Mouse (Mus musculus): ENCODE results near the gene Fignl1. TPM values are rescaled to one million over a fixed set of nuclear protein-coding genes. Genes with fewer than 3 reads are reported as not detected.
A peak's percentile ranks its signal among the peaks of the same experiment; 100 is the strongest.

Gene Fignl1
- polyA plus RNA-seq, 1 experiment from 2014 or later: 52.6 TPM

- Histone ChIP-seq H3K4me1 (ENCODE audit: control insufficient read depth, insufficient read depth, low read length) (peaks cover 55% of the 10 kb centered on the region), H3K4me2 (replicated peaks; ENCODE audit: low read depth, low read length) (no peak overlapping the region), H3K9me3 (ENCODE audit: control insufficient read depth, low read depth, low read length) (no peaks in the 10 kb centered on the region), H3K36me3 (ENCODE audit: control insufficient read depth, insufficient read depth, low read length) (no peaks in the 10 kb centered on the region), H3K9ac (replicated peaks; ENCODE audit: low read depth, low read length) (0 out of 2 replicates have a peak overlapping the region, but pooled peaks have one; percentile 14), H3K4me3 (ENCODE audit: low read depth, low read length) (no peak overlapping the region), H3K27ac (ENCODE audit: low read length) (peak overlapping the region; percentile 92), H3K27me3 (ENCODE audit: control insufficient read depth, insufficient read depth, low read length) (no peaks in the 10 kb centered on the region)
- no peak for ATAC-seq (ENCODE audit: insufficient number of reproducible peaks, insufficient read depth, low FRiP score, low read depth)
- WGBS: 15% methylated on average over 12 of the region's 12 CpGs
Measured at GRCm38 (mm10) chr11:11830884-11831495, 22.2 kb upstream of the Fignl1 start.

- H3K27me3 ChIP-seq (ENCODE audit: control insufficient read depth, insufficient read depth, low read length): no peaks in the 10 kb centered on the region
- peak overlapping the region; percentile 19; the same call in 1 of the 2 replicates for H3K4me2 ChIP-seq (replicated peaks; ENCODE audit: low read depth, low read length)
- no peaks in the 10 kb centered on the region for H3K36me3 ChIP-seq (ENCODE audit: control insufficient read depth, insufficient read depth, low read length)
- WGBS: 19% methylated on average over 11 of the region's 11 CpGs
- H3K27ac ChIP-seq (ENCODE audit: low read length): peak overlapping the region; percentile 92
- peak; percentile 86 for ATAC-seq (ENCODE audit: insufficient number of reproducible peaks, insufficient read depth, low FRiP score, low read depth)
- no peak overlapping the region for H3K4me3 ChIP-seq (ENCODE audit: low read depth, low read length)
- no peaks in the 10 kb centered on the region for H3K9me3 ChIP-seq (ENCODE audit: control insufficient read depth, low read depth, low read length)
- no peak overlapping the region for H3K9ac ChIP-seq (replicated peaks; ENCODE audit: low read depth, low read length)
- H3K4me1 ChIP-seq (ENCODE audit: control insufficient read depth, insufficient read depth, low read length): peaks cover 52% of the 10 kb centered on the region
Measured at GRCm38 (mm10) chr11:11829161-11830000, 20.6 kb upstream of the Fignl1 start.

GRCm38 (mm10) chr11:11828761-11829160, 20.0 kb upstream of the Fignl1 start:
- WGBS: 16% methylated on average over 6 of the region's 6 CpGs
- H3K4me3 ChIP-seq (ENCODE audit: low read depth, low read length): no peak overlapping the region
- no peak overlapping the region for H3K9ac ChIP-seq (replicated peaks; ENCODE audit: low read depth, low read length)
- H3K36me3 ChIP-seq (ENCODE audit: control insufficient read depth, insufficient read depth, low read length): no peaks in the 10 kb centered on the region
- no peaks in the 10 kb centered on the region for H3K27me3 ChIP-seq (ENCODE audit: control insufficient read depth, insufficient read depth, low read length)
- peaks cover 58% of the 10 kb centered on the region for H3K4me1 ChIP-seq (ENCODE audit: control insufficient read depth, insufficient read depth, low read length)
- peak overlapping the region; percentile 19; the same call in 1 of the 2 replicates for H3K4me2 ChIP-seq (replicated peaks; ENCODE audit: low read depth, low read length)
- peak overlapping the region; percentile 92 for H3K27ac ChIP-seq (ENCODE audit: low read length)
- no peaks in the 10 kb centered on the region for H3K9me3 ChIP-seq (ENCODE audit: control insufficient read depth, low read depth, low read length)
- ATAC-seq (ENCODE audit: insufficient number of reproducible peaks, insufficient read depth, low FRiP score, low read depth): peak; percentile 54; the same call in 1 of the 2 replicates

- H3K4me3 ChIP-seq (ENCODE audit: low read depth, low read length): no peak overlapping the region
- H3K27ac ChIP-seq (ENCODE audit: low read length): peak overlapping the region; percentile 92; the same call in 1 of the 2 replicates
- no peaks in the 10 kb centered on the region for H3K36me3 ChIP-seq (ENCODE audit: control insufficient read depth, insufficient read depth, low read length)
- no peaks in the 10 kb centered on the region for H3K27me3 ChIP-seq (ENCODE audit: control insufficient read depth, insufficient read depth, low read length)
- no peak overlapping the region for H3K4me2 ChIP-seq (replicated peaks; ENCODE audit: low read depth, low read length)
- H3K9me3 ChIP-seq (ENCODE audit: control insufficient read depth, low read depth, low read length): no peaks in the 10 kb centered on the region
- no peak overlapping the region for H3K9ac ChIP-seq (replicated peaks; ENCODE audit: low read depth, low read length)
- ATAC-seq (ENCODE audit: insufficient number of reproducible peaks, insufficient read depth, low FRiP score, low read depth): peak; percentile 18; the same call in 1 of the 2 replicates
- peaks cover 57% of the 10 kb centered on the region for H3K4me1 ChIP-seq (ENCODE audit: control insufficient read depth, insufficient read depth, low read length)
- 37% methylated on average over 5 of the region's 5 CpGs for WGBS
Measured at GRCm38 (mm10) chr11:11828251-11828650, 19.5 kb upstream of the Fignl1 start.

DNA sequence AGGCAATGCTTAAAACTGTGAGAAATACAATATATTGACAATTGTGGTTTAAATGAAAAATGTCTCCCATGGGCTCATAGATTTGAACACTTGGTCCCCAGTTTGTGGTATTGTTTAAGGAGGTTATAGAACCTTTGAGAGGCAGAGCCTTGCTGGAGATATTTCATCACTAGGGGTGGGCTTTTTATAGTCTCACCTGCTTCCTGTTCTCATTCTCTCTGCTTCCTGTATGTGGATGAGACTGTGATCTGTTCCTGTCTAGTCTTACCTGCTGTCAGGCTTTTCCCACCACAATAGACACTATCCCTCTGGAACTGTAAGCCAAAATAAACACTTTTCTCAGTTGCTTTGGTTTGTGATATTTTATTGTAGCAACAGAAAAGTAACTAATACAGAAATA, 17.7 kb upstream of the Fignl1 start:
- Histone ChIP-seq H3K36me3 (ENCODE audit: control insufficient read depth, insufficient read depth, low read length) (no peaks in the 10 kb centered on the region), H3K27me3 (ENCODE audit: control insufficient read depth, insufficient read depth, low read length) (no peaks in the 10 kb centered on the region), H3K4me1 (ENCODE audit: control insufficient read depth, insufficient read depth, low read length) (peaks cover 58% of the 10 kb centered on the region), H3K9me3 (ENCODE audit: control insufficient read depth, low read depth, low read length) (no peaks in the 10 kb centered on the region), H3K27ac (ENCODE audit: low read length) (no peak overlapping the region), H3K4me2 (replicated peaks; ENCODE audit: low read depth, low read length) (no peak overlapping the region), H3K4me3 (ENCODE audit: low read depth, low read length) (no peak overlapping the region), H3K9ac (replicated peaks; ENCODE audit: low read depth, low read length) (no peak overlapping the region)
- no peak for ATAC-seq (ENCODE audit: insufficient number of reproducible peaks, insufficient read depth, low FRiP score, low read depth)

DNA sequence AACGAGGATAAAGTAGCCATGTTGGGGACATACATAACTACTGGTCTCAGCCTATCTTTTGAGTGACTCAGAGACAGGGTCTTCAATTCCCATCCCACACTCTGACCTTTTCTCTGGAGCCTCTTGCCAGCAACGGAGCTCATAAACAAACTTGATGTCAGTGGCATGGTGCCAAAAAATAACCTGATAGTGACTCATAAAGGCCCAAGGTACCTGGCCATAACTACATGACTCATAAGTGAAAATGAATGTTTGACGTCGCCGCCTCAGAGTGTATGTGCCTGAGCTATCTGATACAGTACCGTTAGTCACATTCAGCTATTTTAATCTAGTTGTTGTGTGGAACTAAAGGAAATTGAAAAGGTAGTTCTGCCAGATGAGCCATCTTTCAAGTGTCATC, 16.9 kb upstream of the Fignl1 start:
- Histone ChIP-seq H3K4me2 (replicated peaks; ENCODE audit: low read depth, low read length) (no peak overlapping the region), H3K36me3 (ENCODE audit: control insufficient read depth, insufficient read depth, low read length) (no peaks in the 10 kb centered on the region), H3K27ac (ENCODE audit: low read length) (peak overlapping the region; percentile 34; the same call in 1 of the 2 replicates), H3K4me3 (ENCODE audit: low read depth, low read length) (no peak overlapping the region), H3K9me3 (ENCODE audit: control insufficient read depth, low read depth, low read length) (no peaks in the 10 kb centered on the region), H3K27me3 (ENCODE audit: control insufficient read depth, insufficient read depth, low read length) (no peaks in the 10 kb centered on the region), H3K9ac (replicated peaks; ENCODE audit: low read depth, low read length) (no peak overlapping the region), H3K4me1 (ENCODE audit: control insufficient read depth, insufficient read depth, low read length) (peaks cover 53% of the 10 kb centered on the region)
- ATAC-seq (ENCODE audit: insufficient number of reproducible peaks, insufficient read depth, low FRiP score, low read depth): no peak
- 66% methylated on average over 6 of the region's 6 CpGs for WGBS

- Histone ChIP-seq H3K4me3 (ENCODE audit: low read depth, low read length) (no peak overlapping the region), H3K27ac (ENCODE audit: low read length) (peak overlapping the region; percentile 81; the same call in 1 of the 2 replicates), H3K36me3 (ENCODE audit: control insufficient read depth, insufficient read depth, low read length) (no peaks in the 10 kb centered on the region), H3K4me2 (replicated peaks; ENCODE audit: low read depth, low read length) (no peak overlapping the region), H3K4me1 (ENCODE audit: control insufficient read depth, insufficient read depth, low read length) (peaks cover 48% of the 10 kb centered on the region), H3K27me3 (ENCODE audit: control insufficient read depth, insufficient read depth, low read length) (no peaks in the 10 kb centered on the region), H3K9ac (replicated peaks; ENCODE audit: low read depth, low read length) (no peak overlapping the region), H3K9me3 (ENCODE audit: control insufficient read depth, low read depth, low read length) (no peaks in the 10 kb centered on the region)
- WGBS: 61% methylated on average over 3 of the region's 3 CpGs
- ATAC-seq (ENCODE audit: insufficient number of reproducible peaks, insufficient read depth, low FRiP score, low read depth): no peak
Measured at GRCm38 (mm10) chr11:11824970-11825635, 16.3 kb upstream of the Fignl1 start.
